Mouse (Mus musculus) limb, embryonic 10.5 days (tissue): ENCODE results near the gene Srgap1. TPM values are rescaled to one million over a fixed set of nuclear protein-coding genes. Genes with fewer than 3 reads are reported as not detected.
"Not testable (repeated sequence)": the region's sequence is repeated elsewhere in the genome, so short reads cannot be mapped to it uniquely, and the experiment has no call there.

Source experiments
- DNase-seq: peaks from one replicate; pipeline ENCODE4 v3.0.0-alpha.2; 2017; ENCODE audit warnings: low spot score
- H3K27ac ChIP-seq: fragments of 300-500 bp; sonication (generic); 2 replicates; pipeline ENCODE4 v1.5.1; 2016; ENCODE audit warnings: mild to moderate bottlenecking
- H3K27me3 ChIP-seq: fragments of 300-500 bp; sonication (generic); 2 replicates; pipeline ENCODE4 v1.6.1; 2016; ENCODE audit warnings: low read depth, mild to moderate bottlenecking; ENCODE audit not compliant: poor library complexity, severe bottlenecking
- H3K36me3 ChIP-seq: fragments of 300-500 bp; sonication (generic); 2 replicates; pipeline ENCODE4 v1.6.1; 2016; ENCODE audit warnings: mild to moderate bottlenecking, moderate library complexity
- H3K4me1 ChIP-seq: fragments of 300-500 bp; sonication (generic); 2 replicates; pipeline ENCODE4 v1.6.1; 2016
- H3K4me3 ChIP-seq: fragments of 300-500 bp; sonication (generic); 2 replicates; pipeline ENCODE4 v1.5.1; 2016; ENCODE audit warnings: mild to moderate bottlenecking, moderate library complexity
- H3K9me3 ChIP-seq: fragments of 300-500 bp; sonication (generic); replicated peaks from 2 replicates; pipeline ENCODE4 v1.6.1; 2016; ENCODE audit warnings: mild to moderate bottlenecking
- WGBS: fragments of 180-500 bp; shearing (Covaris S2); methylation state at CpG from one replicate; pipeline ENCODE4 v1.1.7; 2016; 5-methylcytosine and 5-hydroxymethylcytosine counted together
- polyA plus RNA-seq: library from polyadenylated mRNA; unstranded; fragments of >200 nt; fragmentation: Nextera tagmentation; extraction: Ambion mirVana; gene quantifications from 2 replicates; pipeline ENCODE4 v1.2.1, GENCODE M21; 2016

Srgap1 gene
- polyA plus RNA-seq, 1 experiment from 2014 or later: 6.6 TPM

DNA sequence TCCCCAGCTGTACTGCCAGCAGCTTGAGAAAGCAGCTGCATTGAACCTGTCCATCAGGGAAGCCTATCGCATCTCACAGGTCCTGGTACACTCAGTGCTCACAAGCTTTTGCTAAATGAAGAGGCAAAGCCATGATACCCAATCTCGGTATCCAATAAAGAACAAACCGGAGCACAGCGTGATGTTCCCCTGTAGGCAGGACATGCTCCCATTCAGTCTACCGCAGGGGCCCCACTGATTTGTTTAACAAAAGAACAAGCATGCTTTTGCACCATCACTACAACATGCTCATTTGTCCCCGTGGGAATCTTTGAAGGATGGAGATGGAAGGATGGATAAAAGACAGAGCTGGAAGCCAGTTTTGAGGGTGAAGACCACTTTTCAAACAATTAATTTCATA, 257.0 kb downstream of the Srgap1 start:
- Histone ChIP-seq H3K4me3 (no peak overlapping the region), H3K36me3 (peaks cover 11% of the 10 kb centered on the region), H3K4me1 (no peaks in the 10 kb centered on the region), H3K27me3 (no peaks in the 10 kb centered on the region), H3K9me3 (0 out of 2 replicates have a peak, but pooled peaks cover 2% of the 10 kb centered on the region), H3K27ac (no peak overlapping the region)
- 78% methylated on average over 6 of the region's 6 CpGs for WGBS
- DNase-seq: no peak

DNA sequence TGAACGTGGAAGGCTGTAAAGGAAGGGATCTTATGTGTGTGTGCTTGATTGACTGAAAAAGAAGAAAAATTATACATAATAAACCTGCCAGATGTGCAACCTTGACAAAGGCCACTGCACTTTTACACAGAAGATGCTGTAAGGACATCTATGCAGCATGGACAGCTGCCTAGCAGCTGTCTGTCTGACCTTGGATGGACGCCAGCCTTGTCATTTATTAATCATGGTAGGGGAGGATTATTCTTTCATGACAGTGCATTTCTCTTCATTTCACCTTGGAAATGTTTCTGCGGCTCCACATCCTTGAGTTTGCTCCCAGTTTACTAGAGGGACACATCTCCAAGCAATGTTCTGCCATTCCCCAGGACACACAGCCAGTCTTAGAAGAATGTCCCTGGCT, 258.6 kb downstream of the Srgap1 start:
- Histone ChIP-seq H3K27ac (no peak overlapping the region), H3K4me3 (no peak overlapping the region), H3K36me3 (peaks cover 27% of the 10 kb centered on the region), H3K9me3 (0 out of 2 replicates have a peak, but pooled peaks cover 2% of the 10 kb centered on the region), H3K4me1 (peaks cover 3% of the 10 kb centered on the region; the same call in 1 of the 2 replicates), H3K27me3 (no peaks in the 10 kb centered on the region)
- WGBS: 94% methylated on average over 3 of the region's 3 CpGs
- no peak for DNase-seq

DNA sequence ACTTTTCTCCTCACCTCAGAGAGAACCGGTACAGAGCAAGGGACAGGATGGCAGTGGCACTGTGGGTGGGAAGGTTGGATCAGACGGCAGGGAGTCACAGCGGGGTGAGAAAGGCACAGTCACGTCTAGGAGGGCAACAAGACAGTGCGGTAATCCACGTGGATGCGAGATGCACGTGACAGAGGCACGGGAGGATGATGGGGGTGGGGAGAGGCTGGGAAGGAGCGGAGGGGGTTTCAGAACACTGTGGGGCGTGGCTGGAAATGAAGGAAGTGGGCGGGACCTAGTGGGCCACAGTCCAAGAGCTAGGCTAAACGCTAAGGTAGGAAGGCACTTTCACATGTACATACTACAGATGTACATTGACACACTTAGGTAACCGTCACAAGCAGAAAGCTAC, 266.0 kb downstream of the Srgap1 start:
- Histone ChIP-seq H3K4me3 (no peak overlapping the region), H3K4me1 (peaks cover 7% of the 10 kb centered on the region; the same call in 1 of the 2 replicates), H3K36me3 (peaks cover 31% of the 10 kb centered on the region), H3K27me3 (no peaks in the 10 kb centered on the region), H3K27ac (no peak overlapping the region), H3K9me3 (0 out of 2 replicates have a peak, but pooled peaks cover 2% of the 10 kb centered on the region)
- WGBS: 55% methylated on average over 14 of the region's 14 CpGs
- no peak for DNase-seq

DNA sequence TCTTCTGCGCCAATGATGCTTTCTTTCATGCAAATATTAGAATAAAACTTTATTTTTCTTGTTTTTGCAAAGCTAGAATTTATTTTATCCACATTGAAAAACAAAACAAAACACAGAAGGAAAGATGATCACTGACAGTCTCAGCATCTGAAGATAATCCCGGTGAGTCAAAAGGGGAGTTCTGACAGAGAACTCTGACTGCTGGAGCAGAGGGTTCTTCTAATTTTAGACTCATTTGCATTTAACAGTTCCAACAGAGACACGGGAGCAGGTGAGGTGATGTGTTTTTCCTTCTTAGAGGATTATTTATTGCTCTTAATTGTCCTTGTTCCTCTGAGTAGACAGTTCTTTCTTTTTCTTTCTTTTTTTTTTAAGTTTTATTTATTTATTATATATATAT, 271.1 kb downstream of the Srgap1 start:
- WGBS: 74% methylated on average over 3 of the region's 3 CpGs
- H3K9me3 ChIP-seq: no peaks in the 10 kb centered on the region
- H3K27ac ChIP-seq: no peak overlapping the region
- 0 out of 2 replicates have a peak, but pooled peaks cover under 1% of the 10 kb centered on the region for H3K4me1 ChIP-seq
- H3K27me3 ChIP-seq: no peaks in the 10 kb centered on the region
- no peak overlapping the region for H3K4me3 ChIP-seq
- no peak for DNase-seq
- no peaks in the 10 kb centered on the region for H3K36me3 ChIP-seq

- WGBS: 77% methylated on average over 4 of the region's 4 CpGs
- no peak for DNase-seq
- H3K9me3 ChIP-seq: no peaks in the 10 kb centered on the region
- H3K4me1 ChIP-seq: no peaks in the 10 kb centered on the region
- H3K27me3 ChIP-seq: no peaks in the 10 kb centered on the region
- H3K27ac ChIP-seq: no peak overlapping the region
- H3K4me3 ChIP-seq: no peak overlapping the region
- H3K36me3 ChIP-seq: no peaks in the 10 kb centered on the region
These were observed 273.3 kb downstream of the Srgap1 start for GRCm38 (mm10) chr10:121773813-121774212.

DNA sequence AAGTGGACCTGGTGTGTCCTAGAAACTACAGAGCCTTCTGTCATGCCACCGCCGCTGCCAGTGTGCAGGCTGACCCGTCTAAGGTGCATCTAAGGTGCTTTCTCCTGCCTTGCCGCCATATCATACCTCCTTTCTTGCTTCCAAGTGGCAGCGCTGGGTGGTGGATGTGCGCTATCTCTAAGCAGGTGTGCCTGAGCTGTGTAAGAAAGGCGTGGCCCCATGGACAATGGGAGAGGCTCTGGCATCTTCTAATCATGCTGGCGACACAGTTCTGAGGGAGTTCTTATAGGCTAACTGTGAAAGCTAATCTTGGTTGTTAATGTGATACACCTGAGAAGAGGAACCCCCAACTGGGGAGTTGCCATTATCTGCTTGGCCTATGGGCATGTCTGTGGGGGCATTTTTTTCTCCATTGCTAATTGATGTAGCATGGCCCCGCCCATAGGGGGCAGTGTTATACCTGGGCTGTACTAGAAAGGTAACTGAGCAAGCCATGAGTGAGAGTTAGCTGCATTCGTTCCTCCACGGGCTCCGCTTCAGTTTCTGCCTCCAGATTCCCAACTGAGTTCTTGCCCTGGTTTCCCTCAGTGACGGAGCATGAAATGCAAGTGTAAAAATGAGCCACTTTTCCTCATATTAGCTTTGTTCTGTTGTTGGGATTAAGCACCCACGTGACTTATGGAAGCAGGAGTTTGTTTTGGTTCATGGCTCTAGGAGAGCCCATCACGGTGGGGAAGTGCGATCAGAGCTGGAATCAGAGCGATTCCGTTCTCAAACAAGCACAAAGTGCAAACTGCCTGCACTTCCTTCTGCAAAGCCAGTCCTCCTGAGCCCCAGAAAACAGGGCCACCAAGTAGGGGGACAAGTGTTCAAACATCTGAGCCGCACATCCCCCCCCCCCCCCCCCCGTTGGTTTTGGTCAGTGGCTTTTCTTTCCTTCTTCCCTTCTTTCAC, 276.2 kb downstream of the Srgap1 start:
- 60% methylated on average over 20 of the region's 20 CpGs for WGBS
- Histone ChIP-seq H3K4me3 (0 out of 2 replicates have a peak overlapping the region, but pooled peaks have one; percentile 23), H3K9me3 (no peaks in the 10 kb centered on the region), H3K27ac (no peak overlapping the region), H3K36me3 (no peaks in the 10 kb centered on the region), H3K4me1 (no peaks in the 10 kb centered on the region), H3K27me3 (no peaks in the 10 kb centered on the region)
- peak; percentile 55 for DNase-seq

DNA sequence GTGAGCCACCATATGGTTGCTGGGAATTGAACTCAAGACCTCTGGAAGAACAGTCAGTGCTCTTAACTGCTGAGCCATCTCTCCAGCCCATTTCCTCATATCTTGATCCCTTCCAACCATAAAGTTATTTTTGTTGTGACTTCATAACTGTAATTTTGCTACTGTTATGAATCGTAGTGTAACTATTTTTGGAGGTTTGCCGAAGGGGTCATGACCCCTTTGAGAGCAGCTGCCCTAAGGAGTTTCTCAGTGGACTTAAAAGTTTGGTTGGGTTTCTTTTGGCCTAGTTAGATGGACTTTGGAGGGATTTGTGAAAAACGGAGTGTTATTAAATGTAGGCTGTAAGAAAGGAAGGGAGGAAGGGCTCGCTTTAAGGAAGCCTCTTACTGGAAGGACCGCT, 277.4 kb downstream of the Srgap1 start:
- no peaks in the 10 kb centered on the region for H3K27me3 ChIP-seq
- no peak overlapping the region for H3K27ac ChIP-seq
- no peaks in the 10 kb centered on the region for H3K4me1 ChIP-seq
- no peaks in the 10 kb centered on the region for H3K36me3 ChIP-seq
- no peak overlapping the region for H3K4me3 ChIP-seq
- 95% methylated on average over 5 of the region's 5 CpGs for WGBS
- no peaks in the 10 kb centered on the region for H3K9me3 ChIP-seq
- DNase-seq: no peak

DNA sequence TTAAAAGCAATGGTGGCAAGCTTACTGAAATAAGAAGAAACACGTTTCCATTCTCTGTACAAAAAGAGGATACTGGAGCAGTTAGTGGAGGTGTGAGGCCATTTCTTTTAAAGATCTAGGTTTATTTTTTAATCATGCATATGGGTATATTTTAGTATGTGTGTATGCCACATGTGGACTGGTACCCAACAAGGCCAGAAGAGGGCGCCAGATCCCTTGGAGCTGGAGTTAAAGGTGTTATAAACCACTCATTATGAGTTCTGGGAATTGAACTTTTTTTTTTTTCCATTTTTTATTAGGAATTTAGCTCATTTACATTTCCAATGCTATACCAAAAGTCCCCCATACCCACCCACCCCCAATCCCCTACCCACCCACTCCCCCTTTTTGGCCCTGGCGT, 279.8 kb downstream of the Srgap1 start:
- H3K4me1 ChIP-seq, H3K27me3 ChIP-seq, H3K27ac ChIP-seq, H3K9me3 ChIP-seq, DNase-seq, H3K4me3 ChIP-seq, H3K36me3 ChIP-seq: not testable (repeated sequence)
- 80% methylated on average over 3 of the region's 3 CpGs for WGBS

- 89% methylated on average over 10 of the region's 10 CpGs for WGBS
- Histone ChIP-seq H3K9me3 (no peaks in the 10 kb centered on the region), H3K27ac (no peak overlapping the region), H3K36me3 (no peaks in the 10 kb centered on the region), H3K4me1 (no peaks in the 10 kb centered on the region), H3K4me3 (no peak overlapping the region), H3K27me3 (no peaks in the 10 kb centered on the region)
- no peak for DNase-seq
These were observed 281.7 kb downstream of the Srgap1 start for GRCm38 (mm10) chr10:121765174-121766057.

GRCm38 (mm10) chr10:121764469-121765173, 282.5 kb downstream of the Srgap1 start:
- Histone ChIP-seq H3K9me3 (no peaks in the 10 kb centered on the region), H3K27ac (no peak overlapping the region), H3K4me1 (no peaks in the 10 kb centered on the region), H3K4me3 (no peak overlapping the region), H3K36me3 (no peaks in the 10 kb centered on the region), H3K27me3 (no peaks in the 10 kb centered on the region)
- no peak for DNase-seq
- WGBS: 82% methylated on average over 13 of the region's 13 CpGs

GRCm38 (mm10) chr10:121763191-121763590, 283.9 kb downstream of the Srgap1 start:
- DNase-seq: no peak
- no peaks in the 10 kb centered on the region for H3K27me3 ChIP-seq
- no peak overlapping the region for H3K27ac ChIP-seq
- no peak overlapping the region for H3K4me3 ChIP-seq
- H3K36me3 ChIP-seq: no peaks in the 10 kb centered on the region
- 91% methylated on average over 10 of the region's 13 CpGs for WGBS
- H3K4me1 ChIP-seq: no peaks in the 10 kb centered on the region
- H3K9me3 ChIP-seq: no peaks in the 10 kb centered on the region

GRCm38 (mm10) chr10:121762141-121762540, 285.0 kb downstream of the Srgap1 start:
- no peak for DNase-seq
- Histone ChIP-seq H3K27ac (no peak overlapping the region), H3K27me3 (no peaks in the 10 kb centered on the region), H3K4me3 (no peak overlapping the region), H3K36me3 (no peaks in the 10 kb centered on the region), H3K9me3 (no peaks in the 10 kb centered on the region), H3K4me1 (no peaks in the 10 kb centered on the region)
- 89% methylated on average over 9 of the region's 9 CpGs for WGBS
